Mouse (Mus musculus): ENCODE data around the gene 5730596B20Rik. TPM values are rescaled to one million over a fixed set of nuclear protein-coding genes. Genes with fewer than 3 reads are reported as not detected.

The 5730596B20Rik gene
- polyA plus RNA-seq, 1 experiment from 2014 or later, result 0.98 TPM

- Histone ChIP-seq H3K4me3 (replicated peaks) (peak overlapping the region; percentile 6; the same call in 1 of the 2 replicates), H3K9ac (replicated peaks) (no peak overlapping the region), H3K9me3 (no peaks in the 10 kb centered on the region), H3K4me2 (0 out of 2 replicates have a peak overlapping the region, but pooled peaks have one; percentile 17), H3K36me3 (no peaks in the 10 kb centered on the region), H3K4me1 (replicated peaks) (peaks cover 27% of the 10 kb centered on the region), H3K27ac (no peak overlapping the region), H3K27me3 (peaks cover 84% of the 10 kb centered on the region)
- 2% methylated on average over 20 of the region's 20 CpGs for WGBS
- ATAC-seq (ENCODE audit: insufficient number of reproducible peaks, insufficient read depth, low FRiP score, low TSS enrichment, low read depth), result no peak
Measured at GRCm38 (mm10) chr6:52156551-52157200, 20.6 kb upstream of the 5730596B20Rik start.

- no peaks in the 10 kb centered on the region for H3K36me3 ChIP-seq
- H3K27ac ChIP-seq, result no peak overlapping the region
- no peaks in the 10 kb centered on the region for H3K9me3 ChIP-seq
- peak; percentile 48 for ATAC-seq (ENCODE audit: insufficient number of reproducible peaks, insufficient read depth, low FRiP score, low TSS enrichment, low read depth)
- no peak overlapping the region for H3K9ac ChIP-seq (replicated peaks)
- under 1% methylated on average over 32 of the region's 32 CpGs for WGBS
- peak overlapping the region; percentile 71 for H3K4me3 ChIP-seq (replicated peaks)
- H3K27me3 ChIP-seq, result peaks cover 82% of the 10 kb centered on the region
- H3K4me2 ChIP-seq, result peak overlapping the region; percentile 100
- H3K4me1 ChIP-seq (replicated peaks), result peaks cover 32% of the 10 kb centered on the region
Measured at GRCm38 (mm10) chr6:52157466-52158275, 19.6 kb upstream of the 5730596B20Rik start.

GRCm38 (mm10) chr6:52158276-52159051 is 18.8 kb upstream of the 5730596B20Rik start, which contains the start of gene Hoxa1:
TSS of gene Hoxa1 (minus strand) at chr6:52158317.
- Histone ChIP-seq H3K27me3 (peaks cover 82% of the 10 kb centered on the region), H3K9me3 (no peaks in the 10 kb centered on the region), H3K4me2 (peak within 1 kb of the TSS; percentile 100), H3K36me3 (no peaks in the 10 kb centered on the region), H3K27ac (peak within 1 kb of the TSS; percentile 66), H3K9ac (replicated peaks) (peak within 1 kb of the TSS; percentile 64), H3K4me1 (replicated peaks) (peaks cover 39% of the 10 kb centered on the region), H3K4me3 (replicated peaks) (peak within 1 kb of the TSS; percentile 71)
- ATAC-seq (ENCODE audit: insufficient number of reproducible peaks, insufficient read depth, low FRiP score, low TSS enrichment, low read depth), result peak; percentile 71
- under 1% methylated on average over 55 of the region's 55 CpGs for whole genome bisulfite sequencing

GRCm38 (mm10) chr6:52159164-52159761 is 18.0 kb upstream of the 5730596B20Rik start:
- 5% methylated on average over 12 of the region's 12 CpGs for WGBS
- H3K27me3 ChIP-seq, result peaks cover 83% of the 10 kb centered on the region
- H3K36me3 ChIP-seq, result no peaks in the 10 kb centered on the region
- H3K4me1 ChIP-seq (replicated peaks), result peaks cover 47% of the 10 kb centered on the region
- peak overlapping the region; percentile 100 for H3K4me2 ChIP-seq
- H3K27ac ChIP-seq, result peak overlapping the region; percentile 66
- H3K9ac ChIP-seq (replicated peaks), result peak overlapping the region; percentile 64
- ATAC-seq (ENCODE audit: insufficient number of reproducible peaks, insufficient read depth, low FRiP score, low TSS enrichment, low read depth), result 0 out of 2 replicates have a peak, but pooled peaks have one; percentile 11
- H3K4me3 ChIP-seq (replicated peaks), result peak overlapping the region; percentile 71
- no peaks in the 10 kb centered on the region for H3K9me3 ChIP-seq

GRCm38 (mm10) chr6:52159979-52160378 is 17.3 kb upstream of the 5730596B20Rik start:
- H3K4me3 ChIP-seq (replicated peaks), result peak overlapping the region; percentile 23; the same call in 1 of the 2 replicates
- H3K4me1 ChIP-seq (replicated peaks), result peaks cover 54% of the 10 kb centered on the region
- ATAC-seq (ENCODE audit: insufficient number of reproducible peaks, insufficient read depth, low FRiP score, low TSS enrichment, low read depth), result no peak
- H3K27ac ChIP-seq, result peak overlapping the region; percentile 72
- 4% methylated on average over 9 of the region's 9 CpGs for WGBS
- no peaks in the 10 kb centered on the region for H3K36me3 ChIP-seq
- H3K9ac ChIP-seq (replicated peaks), result no peak overlapping the region
- no peaks in the 10 kb centered on the region for H3K9me3 ChIP-seq
- peak overlapping the region; percentile 100 for H3K4me2 ChIP-seq
- H3K27me3 ChIP-seq, result peaks cover 81% of the 10 kb centered on the region

- peaks cover 62% of the 10 kb centered on the region for H3K4me1 ChIP-seq (replicated peaks)
- H3K4me3 ChIP-seq (replicated peaks), result peak overlapping the region; percentile 23
Measured at GRCm38 (mm10) chr6:52160511-52161335, 16.6 kb upstream of the 5730596B20Rik start.

GRCm38 (mm10) chr6:52161336-52162092 is 15.8 kb upstream of the 5730596B20Rik start:
- 10% methylated on average over 8 of the region's 8 CpGs for WGBS
- Histone ChIP-seq H3K4me3 (replicated peaks) (no peak overlapping the region), H3K27ac (peak overlapping the region; percentile 72; the same call in 1 of the 2 replicates)

More at GRCm38 (mm10) chr6:52160511-52161335, 16.6 kb upstream of the 5730596B20Rik start:
- ATAC-seq (ENCODE audit: insufficient number of reproducible peaks, insufficient read depth, low FRiP score, low TSS enrichment, low read depth), result peak; percentile 42; the same call in 1 of the 2 replicates
- H3K9me3 ChIP-seq, result no peaks in the 10 kb centered on the region
- peak overlapping the region; percentile 100 for H3K4me2 ChIP-seq
- H3K36me3 ChIP-seq, result no peaks in the 10 kb centered on the region
- WGBS, result under 1% methylated on average over 30 of the region's 30 CpGs
- peak overlapping the region; percentile 72 for H3K27ac ChIP-seq
- peak overlapping the region; percentile 37; the same call in 1 of the 2 replicates for H3K9ac ChIP-seq (replicated peaks)
- peaks cover 81% of the 10 kb centered on the region for H3K27me3 ChIP-seq

GRCm38 (mm10) chr6:52162093-52162380 is 15.3 kb upstream of the 5730596B20Rik start:
- Histone ChIP-seq H3K9me3 (no peaks in the 10 kb centered on the region), H3K27me3 (peaks cover 79% of the 10 kb centered on the region), H3K4me1 (replicated peaks) (peaks cover 69% of the 10 kb centered on the region), H3K27ac (no peak overlapping the region), H3K4me2 (no peak overlapping the region), H3K36me3 (no peaks in the 10 kb centered on the region), H3K4me3 (replicated peaks) (no peak overlapping the region), H3K9ac (replicated peaks) (no peak overlapping the region)
- 33% methylated on average over 1 of the region's 1 CpGs for WGBS
- no peak for ATAC-seq (ENCODE audit: insufficient number of reproducible peaks, insufficient read depth, low FRiP score, low TSS enrichment, low read depth)

More at GRCm38 (mm10) chr6:52161336-52162092, 15.8 kb upstream of the 5730596B20Rik start:
- Histone ChIP-seq H3K9ac (replicated peaks) (no peak overlapping the region), H3K9me3 (no peaks in the 10 kb centered on the region), H3K36me3 (no peaks in the 10 kb centered on the region), H3K4me2 (peak overlapping the region; percentile 100), H3K4me1 (replicated peaks) (peaks cover 66% of the 10 kb centered on the region), H3K27me3 (peaks cover 79% of the 10 kb centered on the region)
- ATAC-seq (ENCODE audit: insufficient number of reproducible peaks, insufficient read depth, low FRiP score, low TSS enrichment, low read depth), result no peak

GRCm38 (mm10) chr6:52162611-52163365 is 14.5 kb upstream of the 5730596B20Rik start:
- no peaks in the 10 kb centered on the region for H3K36me3 ChIP-seq
- peak overlapping the region; percentile 64 for H3K4me2 ChIP-seq
- H3K4me3 ChIP-seq (replicated peaks), result peak overlapping the region; percentile 37
- peak overlapping the region; percentile 51; the same call in 1 of the 2 replicates for H3K27ac ChIP-seq
- no peak overlapping the region for H3K9ac ChIP-seq (replicated peaks)
- H3K4me1 ChIP-seq (replicated peaks), result peaks cover 69% of the 10 kb centered on the region
- peaks cover 79% of the 10 kb centered on the region for H3K27me3 ChIP-seq
- no peaks in the 10 kb centered on the region for H3K9me3 ChIP-seq
- 20% methylated on average over 14 of the region's 14 CpGs for WGBS
- no peak for ATAC-seq (ENCODE audit: insufficient number of reproducible peaks, insufficient read depth, low FRiP score, low TSS enrichment, low read depth)
